Mouse (Mus musculus) splenic B cell, adult 2 months (primary cell): ENCODE data around the gene Serpina10.
"Not testable (repeated sequence)": the region's sequence is repeated elsewhere in the genome, so short reads cannot be mapped to it uniquely, and the experiment has no call there.

Experiments
- DNase-seq: peaks from one replicate; pipeline ENCODE4 v3.0.0-alpha.2; 2011; ENCODE audit warnings: low read depth, low spot score
- H3K27me3 ChIP-seq: 2 replicates; pipeline ENCODE4 v1.6.1; 2012; ENCODE audit warnings: mild to moderate bottlenecking, low read length, moderate library complexity, mixed read lengths; ENCODE audit not compliant: control insufficient read depth, poor library complexity, insufficient read depth, severe bottlenecking
- H3K36me3 ChIP-seq: 2 replicates; pipeline ENCODE4 v1.6.1; 2012; ENCODE audit warnings: mild to moderate bottlenecking, low read length, moderate library complexity, mixed read lengths; ENCODE audit not compliant: control insufficient read depth, poor library complexity, insufficient read depth, severe bottlenecking

The Serpina10 gene

GRCm38 (mm10) chr12:103646314-103646713, 15.1 kb upstream of the Serpina10 start:
- no peaks in the 10 kb centered on the region for H3K36me3 ChIP-seq

GRCm38 (mm10) chr12:103644601-103645000, 13.4 kb upstream of the Serpina10 start:
- Histone ChIP-seq H3K36me3 (no peaks in the 10 kb centered on the region), H3K27me3 (no peaks in the 10 kb centered on the region)
- DNase-seq: no peak

More at GRCm38 (mm10) chr12:103646314-103646713, 15.1 kb upstream of the Serpina10 start:
- DNase-seq: no peak
- H3K27me3 ChIP-seq: no peaks in the 10 kb centered on the region

GRCm38 (mm10) chr12:103643818-103644217, 12.6 kb upstream of the Serpina10 start:
- no peaks in the 10 kb centered on the region for H3K27me3 ChIP-seq
- no peaks in the 10 kb centered on the region for H3K36me3 ChIP-seq
- no peak for DNase-seq

- peak; percentile 37 for DNase-seq
- Histone ChIP-seq H3K36me3 (no peaks in the 10 kb centered on the region), H3K27me3 (no peaks in the 10 kb centered on the region)
These were observed 12.1 kb upstream of the Serpina10 start for GRCm38 (mm10) chr12:103643336-103643735.

- no peak for DNase-seq
- no peaks in the 10 kb centered on the region for H3K27me3 ChIP-seq
- no peaks in the 10 kb centered on the region for H3K36me3 ChIP-seq
These were observed 4.6 kb upstream of the Serpina10 start for GRCm38 (mm10) chr12:103635846-103636245.

GRCm38 (mm10) chr12:103634430-103634829, 3.2 kb upstream of the Serpina10 start:
- no peaks in the 10 kb centered on the region for H3K36me3 ChIP-seq
- DNase-seq: no peak
- H3K27me3 ChIP-seq: no peaks in the 10 kb centered on the region

- DNase-seq: no peak
- Histone ChIP-seq H3K36me3 (no peaks in the 10 kb centered on the region), H3K27me3 (no peaks in the 10 kb centered on the region)
These were observed 14.4 kb downstream of the Serpina10 start for GRCm38 (mm10) chr12:103616860-103617261.

GRCm38 (mm10) chr12:103615734-103616133, 15.5 kb downstream of the Serpina10 start:
- no peaks in the 10 kb centered on the region for H3K36me3 ChIP-seq
- DNase-seq: no peak
- no peaks in the 10 kb centered on the region for H3K27me3 ChIP-seq

- no peaks in the 10 kb centered on the region for H3K27me3 ChIP-seq
- DNase-seq: no peak
- H3K36me3 ChIP-seq: no peaks in the 10 kb centered on the region
These were observed 16.1 kb downstream of the Serpina10 start for GRCm38 (mm10) chr12:103615141-103615540.

GRCm38 (mm10) chr12:103601839-103602238, 29.4 kb downstream of the Serpina10 start:
- Histone ChIP-seq H3K36me3 (no peaks in the 10 kb centered on the region), H3K27me3 (no peaks in the 10 kb centered on the region)
- no peak for DNase-seq

- no peak for DNase-seq
- no peaks in the 10 kb centered on the region for H3K36me3 ChIP-seq
- no peaks in the 10 kb centered on the region for H3K27me3 ChIP-seq
These were observed 30.9 kb downstream of the Serpina10 start for GRCm38 (mm10) chr12:103600364-103600763.

- Histone ChIP-seq H3K27me3 (no peaks in the 10 kb centered on the region), H3K36me3 (no peaks in the 10 kb centered on the region)
- no peak for DNase-seq
These were observed 32.8 kb downstream of the Serpina10 start for GRCm38 (mm10) chr12:103598411-103598810.

GRCm38 (mm10) chr12:103583771-103584170, 47.5 kb downstream of the Serpina10 start:
- no peak for DNase-seq
- Histone ChIP-seq H3K36me3 (no peaks in the 10 kb centered on the region), H3K27me3 (no peaks in the 10 kb centered on the region)

- not testable (repeated sequence) for DNase-seq, H3K36me3 ChIP-seq, H3K27me3 ChIP-seq
These were observed 53.1 kb downstream of the Serpina10 start for GRCm38 (mm10) chr12:103578148-103578547.

GRCm38 (mm10) chr12:103569690-103570089, 61.6 kb downstream of the Serpina10 start:
- H3K27me3 ChIP-seq: no peaks in the 10 kb centered on the region
- DNase-seq: no peak

GRCm38 (mm10) chr12:103567129-103567528, 64.1 kb downstream of the Serpina10 start:
- H3K36me3 ChIP-seq: no peaks in the 10 kb centered on the region
- H3K27me3 ChIP-seq: no peaks in the 10 kb centered on the region
- DNase-seq: no peak

More at GRCm38 (mm10) chr12:103569690-103570089, 61.6 kb downstream of the Serpina10 start:
- no peaks in the 10 kb centered on the region for H3K36me3 ChIP-seq
